Mouse (Mus musculus) limb, embryonic 15.5 days (tissue): ENCODE measurements around the gene Gid8. TPM values are rescaled to one million over a fixed set of nuclear protein-coding genes. Genes with fewer than 3 reads are reported as not detected.

ENCODE experiments used
- ATAC-seq: fragments of 200-750 bp; cut with Nextera tagmentation; 2 replicates; pipeline ENCODE4 v1.8.0; 2017; ENCODE audit warnings: low read depth, moderate TSS enrichment; ENCODE audit not compliant: insufficient number of reproducible peaks, low FRiP score, low TSS enrichment
- H3K27ac ChIP-seq: fragments of 300-500 bp; sonication (generic); 2 replicates; pipeline ENCODE4 v1.5.1; 2015; ENCODE audit warnings: moderate library complexity, mild to moderate bottlenecking, inconsistent platforms
- H3K27me3 ChIP-seq: fragments of 300-500 bp; sonication (generic); 2 replicates; pipeline ENCODE4 v1.6.1; 2015; ENCODE audit warnings: inconsistent platforms
- H3K36me3 ChIP-seq: fragments of 300-500 bp; sonication (generic); 2 replicates; pipeline ENCODE4 v1.6.1; 2015; ENCODE audit warnings: inconsistent platforms
- H3K4me1 ChIP-seq: fragments of 300-500 bp; sonication (generic); 2 replicates; pipeline ENCODE4 v1.6.1; 2015; ENCODE audit warnings: inconsistent platforms
- H3K4me2 ChIP-seq: fragments of 300-500 bp; sonication (generic); 2 replicates; pipeline ENCODE4 v1.6.1; 2015; ENCODE audit warnings: mild to moderate bottlenecking, inconsistent platforms
- H3K4me3 ChIP-seq: fragments of 300-500 bp; sonication (generic); 2 replicates; pipeline ENCODE4 v1.5.1; 2015; ENCODE audit warnings: mild to moderate bottlenecking, inconsistent platforms
- H3K9ac ChIP-seq: fragments of 300-500 bp; sonication (generic); 2 replicates; pipeline ENCODE4 v1.6.1; 2015; ENCODE audit warnings: inconsistent platforms
- H3K9me3 ChIP-seq: fragments of 300-500 bp; sonication (generic); 2 replicates; pipeline ENCODE4 v1.6.1; 2016; ENCODE audit warnings: inconsistent platforms
- WGBS: fragments of 180-500 bp; shearing (Covaris S2); methylation state at CpG from one replicate; pipeline ENCODE4 v1.1.7; 2015; 5-methylcytosine and 5-hydroxymethylcytosine counted together
- polyA plus RNA-seq: library from polyadenylated mRNA; unstranded; fragments of >200 nt; fragmentation: Nextera tagmentation; extraction: Ambion mirVana; gene quantifications from 2 replicates; pipeline ENCODE4 v1.2.1, GENCODE M21; 2015

Gid8 gene
- polyA plus RNA-seq, 1 experiment from 2014 or later, result 76.1 TPM

GRCm38 (mm10) chr2:180735232-180735631 lies 25.3 kb downstream of the Gid8 start:
- H3K9me3 ChIP-seq, result no peaks in the 10 kb centered on the region
- H3K36me3 ChIP-seq, result no peaks in the 10 kb centered on the region
- no peaks in the 10 kb centered on the region for H3K27me3 ChIP-seq
- H3K4me3 ChIP-seq, result no peak overlapping the region
- no peaks in the 10 kb centered on the region for H3K4me1 ChIP-seq
- 77% methylated on average over 7 of the region's 7 CpGs for WGBS
- no peak overlapping the region for H3K4me2 ChIP-seq
- no peak for ATAC-seq
- no peak overlapping the region for H3K27ac ChIP-seq
- H3K9ac ChIP-seq, result no peak overlapping the region

GRCm38 (mm10) chr2:180737984-180738383 lies 28.1 kb downstream of the Gid8 start:
- no peak overlapping the region for H3K9ac ChIP-seq
- H3K27me3 ChIP-seq, result no peaks in the 10 kb centered on the region
- H3K4me2 ChIP-seq, result no peak overlapping the region
- no peaks in the 10 kb centered on the region for H3K36me3 ChIP-seq
- H3K4me1 ChIP-seq, result no peaks in the 10 kb centered on the region
- no peak overlapping the region for H3K4me3 ChIP-seq
- ATAC-seq, result no peak
- 78% methylated on average over 2 of the region's 2 CpGs for WGBS
- no peaks in the 10 kb centered on the region for H3K9me3 ChIP-seq
- H3K27ac ChIP-seq, result no peak overlapping the region

GRCm38 (mm10) chr2:180740349-180740748 lies 30.4 kb downstream of the Gid8 start:
- no peaks in the 10 kb centered on the region for H3K36me3 ChIP-seq
- no peaks in the 10 kb centered on the region for H3K27me3 ChIP-seq
- H3K27ac ChIP-seq, result no peak overlapping the region
- H3K9ac ChIP-seq, result no peak overlapping the region
- no peaks in the 10 kb centered on the region for H3K9me3 ChIP-seq
- no peak overlapping the region for H3K4me2 ChIP-seq
- no peaks in the 10 kb centered on the region for H3K4me1 ChIP-seq
- ATAC-seq, result no peak
- no peak overlapping the region for H3K4me3 ChIP-seq
- WGBS, result 35% methylated on average over 3 of the region's 3 CpGs

DNA sequence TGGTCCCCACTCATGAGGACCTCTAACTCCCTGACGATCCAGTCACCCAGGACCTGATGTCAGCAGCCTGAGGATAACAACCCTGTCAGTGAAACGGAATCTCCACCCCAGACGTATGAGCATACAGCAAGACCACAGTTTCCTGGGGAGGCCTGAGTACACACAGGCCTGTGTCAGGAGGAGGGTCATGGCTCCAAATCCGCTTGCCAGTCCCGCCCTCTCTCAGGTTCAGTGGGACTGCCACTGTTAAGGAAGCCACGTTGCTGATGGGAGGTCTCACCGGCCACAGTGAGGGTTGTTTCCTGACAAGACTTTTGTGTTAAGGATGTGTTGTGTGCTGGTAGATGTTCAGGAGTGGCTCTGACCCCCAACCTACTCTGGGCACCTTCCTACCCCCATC lies 31.5 kb downstream of the Gid8 start:
- no peaks in the 10 kb centered on the region for H3K9me3 ChIP-seq
- no peak for ATAC-seq
- no peak overlapping the region for H3K27ac ChIP-seq
- H3K27me3 ChIP-seq, result no peaks in the 10 kb centered on the region
- H3K4me1 ChIP-seq, result no peaks in the 10 kb centered on the region
- H3K36me3 ChIP-seq, result no peaks in the 10 kb centered on the region
- WGBS, result 82% methylated on average over 7 of the region's 7 CpGs
- no peak overlapping the region for H3K9ac ChIP-seq
- H3K4me3 ChIP-seq, result no peak overlapping the region
- H3K4me2 ChIP-seq, result no peak overlapping the region

DNA sequence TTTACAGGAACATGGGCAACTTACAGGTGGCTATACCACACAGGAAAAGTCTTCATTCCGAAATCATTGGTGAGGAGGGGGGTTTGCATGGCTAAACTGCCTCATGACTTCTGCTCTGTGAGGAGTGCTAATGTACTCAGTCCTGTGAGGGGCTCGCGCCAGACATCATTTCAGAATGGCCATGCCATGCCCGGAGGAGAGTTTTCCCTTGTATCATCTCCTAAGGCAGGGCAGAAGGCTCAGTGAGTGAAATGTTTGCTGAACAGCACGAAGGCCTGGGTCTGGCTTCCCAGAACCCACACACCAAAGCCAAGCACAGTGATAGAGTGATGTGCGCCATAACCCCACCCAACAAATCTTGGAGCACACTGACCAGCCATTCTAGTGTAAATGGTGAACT lies 32.9 kb downstream of the Gid8 start:
- H3K36me3 ChIP-seq, result no peaks in the 10 kb centered on the region
- H3K9ac ChIP-seq, result no peak overlapping the region
- H3K27ac ChIP-seq, result no peak overlapping the region
- H3K4me2 ChIP-seq, result no peak overlapping the region
- H3K4me1 ChIP-seq, result no peaks in the 10 kb centered on the region
- H3K27me3 ChIP-seq, result no peaks in the 10 kb centered on the region
- H3K4me3 ChIP-seq, result no peak overlapping the region
- 86% methylated on average over 6 of the region's 6 CpGs for WGBS
- ATAC-seq, result no peak
- H3K9me3 ChIP-seq, result no peaks in the 10 kb centered on the region

DNA sequence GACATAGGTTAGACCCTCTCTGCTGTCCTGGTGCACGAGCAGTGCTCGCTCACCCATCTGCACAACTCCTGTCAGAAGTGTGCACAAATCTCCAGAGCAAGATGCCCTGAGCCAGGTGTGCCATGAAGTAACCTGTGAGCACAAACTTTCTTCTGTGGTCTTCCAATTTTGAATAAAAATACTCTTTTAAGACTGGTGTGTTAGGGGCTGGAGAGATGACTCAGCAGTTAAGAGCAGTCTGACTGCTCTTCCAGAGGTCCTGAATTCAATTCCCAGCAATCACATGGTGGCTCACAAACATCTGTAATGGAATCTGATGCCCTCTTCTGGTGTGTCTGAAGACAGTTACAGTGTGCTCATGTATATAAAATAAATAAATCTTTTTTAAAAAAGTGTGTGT lies 33.4 kb downstream of the Gid8 start:
- no peak for ATAC-seq
- H3K4me1 ChIP-seq, result no peaks in the 10 kb centered on the region
- no peaks in the 10 kb centered on the region for H3K9me3 ChIP-seq
- H3K27ac ChIP-seq, result no peak overlapping the region
- no peak overlapping the region for H3K4me3 ChIP-seq
- no peak overlapping the region for H3K4me2 ChIP-seq
- no peaks in the 10 kb centered on the region for H3K36me3 ChIP-seq
- H3K9ac ChIP-seq, result no peak overlapping the region
- H3K27me3 ChIP-seq, result no peaks in the 10 kb centered on the region
- 84% methylated on average over 2 of the region's 2 CpGs for WGBS

- H3K4me3 ChIP-seq, result no peak overlapping the region
- WGBS, result 36% methylated on average over 17 of the region's 17 CpGs
- H3K27me3 ChIP-seq, result no peaks in the 10 kb centered on the region
- no peak overlapping the region for H3K9ac ChIP-seq
- H3K9me3 ChIP-seq, result no peaks in the 10 kb centered on the region
- H3K27ac ChIP-seq, result no peak overlapping the region
- ATAC-seq, result peak; percentile 42; the same call in 1 of the 2 replicates
- H3K4me1 ChIP-seq, result no peaks in the 10 kb centered on the region
- H3K4me2 ChIP-seq, result no peak overlapping the region
- H3K36me3 ChIP-seq, result no peaks in the 10 kb centered on the region
These were observed 35.5 kb downstream of the Gid8 start for GRCm38 (mm10) chr2:180745248-180745927.

GRCm38 (mm10) chr2:180746569-180747192 lies 36.8 kb downstream of the Gid8 start:
- no peak overlapping the region for H3K9ac ChIP-seq
- no peak overlapping the region for H3K27ac ChIP-seq
- H3K4me3 ChIP-seq, result no peak overlapping the region
- H3K4me1 ChIP-seq, result no peaks in the 10 kb centered on the region
- no peak for ATAC-seq
- H3K36me3 ChIP-seq, result no peaks in the 10 kb centered on the region
- H3K4me2 ChIP-seq, result no peak overlapping the region
- WGBS, result 29% methylated on average over 5 of the region's 5 CpGs
- no peaks in the 10 kb centered on the region for H3K27me3 ChIP-seq
- H3K9me3 ChIP-seq, result no peaks in the 10 kb centered on the region

- Histone ChIP-seq H3K4me3 (no peak overlapping the region), H3K27ac (no peak overlapping the region), H3K9ac (no peak overlapping the region), H3K9me3 (no peaks in the 10 kb centered on the region), H3K27me3 (no peaks in the 10 kb centered on the region), H3K4me1 (no peaks in the 10 kb centered on the region), H3K4me2 (no peak overlapping the region), H3K36me3 (no peaks in the 10 kb centered on the region)
- ATAC-seq, result no peak
- 46% methylated on average over 5 of the region's 5 CpGs for WGBS
These were observed 39.0 kb downstream of the Gid8 start for GRCm38 (mm10) chr2:180748904-180749303.

GRCm38 (mm10) chr2:180754976-180755688 lies 45.2 kb downstream of the Gid8 start:
- Histone ChIP-seq H3K4me2 (no peak overlapping the region), H3K9me3 (no peaks in the 10 kb centered on the region), H3K4me1 (no peaks in the 10 kb centered on the region), H3K4me3 (no peak overlapping the region), H3K9ac (no peak overlapping the region), H3K27ac (no peak overlapping the region), H3K27me3 (peaks cover 10% of the 10 kb centered on the region; the same call in 1 of the 2 replicates), H3K36me3 (no peaks in the 10 kb centered on the region)
- ATAC-seq, result no peak
- 58% methylated on average over 5 of the region's 5 CpGs for whole genome bisulfite sequencing

GRCm38 (mm10) chr2:180755896-180756295 lies 46.0 kb downstream of the Gid8 start:
- Histone ChIP-seq H3K9ac (no peak overlapping the region), H3K9me3 (no peaks in the 10 kb centered on the region), H3K4me1 (no peaks in the 10 kb centered on the region), H3K36me3 (no peaks in the 10 kb centered on the region), H3K27ac (no peak overlapping the region), H3K4me3 (no peak overlapping the region), H3K27me3 (peaks cover 10% of the 10 kb centered on the region; the same call in 1 of the 2 replicates), H3K4me2 (no peak overlapping the region)
- 1% methylated on average over 8 of the region's 8 CpGs for WGBS
- ATAC-seq, result no peak

DNA sequence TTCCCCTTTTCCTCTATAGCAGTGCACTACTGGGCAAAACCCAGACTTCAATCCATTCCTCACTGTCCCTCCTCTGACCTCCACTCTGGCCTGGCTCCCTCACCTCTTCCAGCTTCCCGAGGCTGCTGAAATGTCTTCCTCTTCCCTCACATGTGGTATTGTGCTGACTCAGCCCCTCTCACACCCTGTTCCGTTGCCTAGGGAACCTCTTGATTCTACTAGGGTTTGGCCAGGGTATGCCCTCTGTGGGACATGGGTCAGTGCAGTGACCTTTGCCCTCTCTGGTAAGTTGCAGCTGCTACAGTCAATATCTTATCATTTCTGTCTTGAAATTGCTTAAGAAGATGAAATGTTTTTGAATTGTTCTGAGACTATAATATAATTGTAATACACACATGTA lies 46.9 kb downstream of the Gid8 start:
- WGBS, result 30% methylated on average over 2 of the region's 2 CpGs
- H3K9ac ChIP-seq, result no peak overlapping the region
- no peak overlapping the region for H3K27ac ChIP-seq

More for the DNA sequence above, 46.9 kb downstream of the Gid8 start:
- no peak for ATAC-seq
- H3K4me1 ChIP-seq, result no peaks in the 10 kb centered on the region
- H3K4me2 ChIP-seq, result no peak overlapping the region
- H3K36me3 ChIP-seq, result no peaks in the 10 kb centered on the region
- H3K4me3 ChIP-seq, result no peak overlapping the region
- H3K27me3 ChIP-seq, result peaks cover 10% of the 10 kb centered on the region; the same call in 1 of the 2 replicates
- H3K9me3 ChIP-seq, result no peaks in the 10 kb centered on the region
